In the genomic region with DNA sequence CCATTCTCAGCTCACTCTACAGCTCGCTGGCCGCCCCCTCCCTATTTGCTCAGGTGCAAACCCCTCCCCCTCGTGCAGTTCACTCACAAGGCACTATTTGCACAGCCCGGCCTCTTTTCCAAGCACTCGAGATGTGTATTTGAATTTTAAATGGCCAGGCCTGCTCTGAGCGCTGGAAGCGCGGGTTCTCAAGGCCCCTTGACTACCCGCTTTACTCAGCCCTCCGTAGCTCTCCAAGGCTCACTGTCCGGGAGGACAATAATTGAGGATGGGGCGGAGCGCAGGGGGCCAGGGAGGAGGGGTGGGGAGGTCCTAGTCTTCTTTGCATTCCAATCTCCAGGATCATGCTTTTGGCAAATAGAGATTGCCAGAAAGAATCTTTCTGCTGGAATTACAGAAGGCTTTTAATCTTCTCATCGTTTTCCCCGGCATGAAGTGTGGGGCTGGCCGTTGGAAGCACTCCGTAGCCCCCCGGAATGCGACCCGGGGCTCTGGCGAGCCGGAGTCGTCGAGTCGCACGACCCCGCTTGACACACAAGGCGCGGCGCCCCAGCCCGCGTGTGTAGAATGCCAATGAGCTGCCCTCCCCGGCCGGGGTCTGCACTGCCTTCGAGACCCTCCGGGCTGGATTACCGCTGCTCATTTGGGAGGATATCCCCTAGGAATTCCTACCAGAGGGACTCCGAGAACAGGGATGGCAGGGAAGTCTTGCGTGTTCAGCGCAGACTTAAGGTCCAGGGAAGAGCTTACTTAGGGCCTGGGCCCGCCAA, we compare ENCODE assay signal across 8 mouse cellular contexts. TPM values are rescaled to one million over a fixed set of nuclear protein-coding genes. Genes with fewer than 3 reads are reported as not detected.
DNase-seq lines count a peak whose midpoint lies in the region; ATAC-seq and TF ChIP-seq lines count a peak whose summit lies in the region.

No protein-coding gene starts in this region.

- intact Hi-C loops in heart, adult 2 months (cut with DNase I) = loop anchor here (10.0 kb wide), 1 partner anchor 875 kb away; no protein-coding TSS in a partner anchor

- WGBS in heart, adult 2 months = 3% methylated on average over 41 of the region's 41 CpGs
- under 1% methylated on average over 41 of the region's 41 CpGs for WGBS in forebrain, embryonic 13.5 days
- under 1% methylated on average over 41 of the region's 41 CpGs for WGBS in neural tube, embryonic 12.5 days

- peak; percentile 36; the same call in 1 of the 2 replicates for ATAC-seq in forebrain, embryonic 13.5 days
- ATAC-seq in neural tube, embryonic 12.5 days (ENCODE audit: low FRiP score, low read depth) = no peak
- no peak for ATAC-seq in activated CD4-positive, CD25-positive, alpha-beta regulatory T cell, adult 4 months

- no peak overlapping the region for H3K4me3 ChIP-seq in heart, adult 2 months
- peak overlapping the region; percentile 42 for H3K4me3 ChIP-seq in forebrain, embryonic 13.5 days
- H3K4me3 ChIP-seq in neural tube, embryonic 12.5 days = 0 out of 2 replicates have a peak overlapping the region, but pooled peaks have one; percentile 13
- no peak overlapping the region for H3K4me3 ChIP-seq in layer of hippocampus, adult 2 months

- peak; percentile 80 for DNase-seq in heart, adult 11 months
- no peak for DNase-seq in heart, adult 2 months
- peak; percentile 80 to 84 for DNase-seq in lung, adult 18-20 months
- DNase-seq in gastrocnemius, adult 18-20 months (ENCODE audit: low spot score) = no peak
- DNase-seq in layer of hippocampus, adult 2 months (ENCODE audit: low spot score in 2 of 2) = no peak

- H3K79me2 ChIP-seq in heart, adult 2 months (replicated peaks; ENCODE audit: control insufficient read depth, insufficient read depth, low read length) = no peaks in the 10 kb centered on the region

- no peaks in the 10 kb centered on the region for H3K4me1 ChIP-seq in heart, adult 2 months (ENCODE audit: control insufficient read depth, insufficient read depth, low read length)
- H3K4me1 ChIP-seq in forebrain, embryonic 13.5 days = peaks cover 54% of the 10 kb centered on the region
- H3K4me1 ChIP-seq in neural tube, embryonic 12.5 days = peaks cover 47% of the 10 kb centered on the region

- TF ChIP-seq POLR2A in heart, adult 2 months (IDR thresholded peaks at IDR 0.05; ENCODE audit: insufficient read depth, low read depth, low read length) = no peak

- TF ChIP-seq CTCF in heart, adult 2 months (IDR thresholded peaks at IDR 0.05) = no peak
- no peak for TF ChIP-seq CTCF in layer of hippocampus, adult 2 months (conservative IDR thresholded peaks at IDR 0.05)

- peaks cover 32% of the 10 kb centered on the region for H3K27me3 ChIP-seq in heart, adult 2 months (ENCODE audit: control insufficient read depth, insufficient read depth, low read length)
- peaks cover 92% of the 10 kb centered on the region for H3K27me3 ChIP-seq in forebrain, embryonic 13.5 days
- H3K27me3 ChIP-seq in neural tube, embryonic 12.5 days (replicated peaks) = peaks cover 92% of the 10 kb centered on the region

- H3K9me3 ChIP-seq in forebrain, embryonic 13.5 days (replicated peaks) = no peaks in the 10 kb centered on the region
- no peaks in the 10 kb centered on the region for H3K9me3 ChIP-seq in neural tube, embryonic 12.5 days

- H3K4me2 ChIP-seq in forebrain, embryonic 13.5 days = peak overlapping the region; percentile 70
- peak overlapping the region; percentile 59 for H3K4me2 ChIP-seq in neural tube, embryonic 12.5 days (replicated peaks)

- no peak overlapping the region for H3K9ac ChIP-seq in heart, adult 2 months (ENCODE audit: low read depth, low read length)
- no peak overlapping the region for H3K9ac ChIP-seq in forebrain, embryonic 13.5 days
- no peak overlapping the region for H3K9ac ChIP-seq in neural tube, embryonic 12.5 days

- TF ChIP-seq EP300 in heart, adult 2 months (IDR thresholded peaks at IDR 0.05; ENCODE audit: insufficient read depth, low read depth, low read length) = no peak

- no peaks in the 10 kb centered on the region for H3K36me3 ChIP-seq in heart, adult 2 months (ENCODE audit: control insufficient read depth, insufficient read depth, low read length)
- H3K36me3 ChIP-seq in forebrain, embryonic 13.5 days (ENCODE audit: poor library complexity, severe bottlenecking) = no peaks in the 10 kb centered on the region
- H3K36me3 ChIP-seq in neural tube, embryonic 12.5 days = no peaks in the 10 kb centered on the region

- H3K27ac ChIP-seq in heart, adult 2 months = no peak overlapping the region
- H3K27ac ChIP-seq in forebrain, embryonic 13.5 days = no peak overlapping the region
- H3K27ac ChIP-seq in neural tube, embryonic 12.5 days = no peak overlapping the region
- no peak overlapping the region for H3K27ac ChIP-seq in layer of hippocampus, adult 2 months

RNA-seq across cellular contexts. Expression of gene Shh, which starts 7.4 kb away (rescaled TPM):
- total RNA-seq in heart, adult 2 months (2021) = not detected
- polyA plus RNA-seq in heart, adult 2 months (2012; rRNA removed) = not detected in 2 replicates
- 0.94 and 1.2 TPM in 2 replicates for polyA plus RNA-seq in forebrain, embryonic 13.5 days (2015; fragmentation: Nextera tagmentation; extraction: Ambion mirVana)
- polyA plus RNA-seq in neural tube, embryonic 12.5 days (2016; fragmentation: Nextera tagmentation; extraction: Ambion mirVana) = 3.0 and 3.6 TPM in 2 replicates
- not detected for total RNA-seq in gastrocnemius, adult 18-20 months (2021)
- polyA plus RNA-seq in activated CD4-positive, CD25-positive, alpha-beta regulatory T cell, adult 4 months (2017; shearing (Covaris generic)) = not detected
- total RNA-seq in layer of hippocampus, adult 2 months (2021) = 1 to 10 TPM; 1.1 to 1.4 TPM

Comparison
In these comparisons a context has a peak if more than half of its experiments do, and no peak if none do; other contexts are left out.
1. DNase-seq: peak in heart, adult 11 months (single experiment) and lung, adult 18-20 months (2 of 2); none in heart, adult 2 months (0 of 2), gastrocnemius, adult 18-20 months (single experiment) and layer of hippocampus, adult 2 months (0 of 2).
2. H3K4me3 ChIP-seq: peak in forebrain, embryonic 13.5 days (single experiment) and neural tube, embryonic 12.5 days (single experiment); none in heart, adult 2 months (single experiment) and layer of hippocampus, adult 2 months (single experiment).